Mouse (Mus musculus) ovary, adult 10 weeks (tissue): ENCODE measurements around the gene Il2. TPM values are rescaled to one million over a fixed set of nuclear protein-coding genes. Genes with fewer than 3 reads are reported as not detected.

ENCODE experiments used
- polyA plus RNA-seq: library from polyadenylated mRNA; stranded (reverse); fragments of 350-450 nt; fragmentation: Illumina TruSeq; extraction: RNeasy Lipid Tissue Mini Kit (QIAGEN cat#74804); gene quantifications from one replicate; pipeline ENCODE4 v1.2.3, GENCODE M21; 2014

Gene Il2
- 1.4 TPM for polyA plus RNA-seq

GRCm38 (mm10) chr3:37125655-37126054 is at the start of gene Il2:
TSS of gene Il2 (minus strand) at chr3:37125959.

Other genes starting within 250 kb of the Il2 start
- not detected for gene Adad1, start 62.4 kb downstream of the Il2 start, polyA plus RNA-seq
- gene Il21, start 106.7 kb upstream of the Il2 start, polyA plus RNA-seq, result not detected
- 9.6 TPM for gene Bbs12, start 186.6 kb upstream of the Il2 start, polyA plus RNA-seq
- gene Cetn4, start 186.7 kb upstream of the Il2 start, polyA plus RNA-seq, result 79.3 TPM
- gene Fgf2, start 222.4 kb upstream of the Il2 start, polyA plus RNA-seq, result 42.2 TPM